Mouse (Mus musculus) liver, adult (tissue): ENCODE data around the gene Ccl17.

Experiments
- GATA4 ChIP-seq: IDR thresholded peaks from 2 replicates; pipeline ENCODE4 v1.6.1; 2014; ENCODE audit warnings: mild to moderate bottlenecking, low read length; ENCODE audit not compliant: insufficient replicate concordance

Gene Ccl17

GRCm38 (mm10) chr8:94807506-94807905 lies 2.7 kb upstream of the Ccl17 start:
- no peak for TF ChIP-seq GATA4

GRCm38 (mm10) chr8:94808372-94808771 lies 1.9 kb upstream of the Ccl17 start:
- no peak for TF ChIP-seq GATA4

- TF ChIP-seq GATA4: no peak
These were observed 602 bp downstream of the Ccl17 start for GRCm38 (mm10) chr8:94810855-94811254.

- TF ChIP-seq GATA4: no peak
These were observed 1.4 kb downstream of the Ccl17 start for GRCm38 (mm10) chr8:94811654-94812053.

GRCm38 (mm10) chr8:94812645-94813098 lies 2.4 kb downstream of the Ccl17 start:
- no peak for TF ChIP-seq GATA4

GRCm38 (mm10) chr8:94814556-94814955 lies 4.3 kb downstream of the Ccl17 start:
- no peak for TF ChIP-seq GATA4

- no peak for TF ChIP-seq GATA4
These were observed 7.7 kb downstream of the Ccl17 start for GRCm38 (mm10) chr8:94817933-94818332.

GRCm38 (mm10) chr8:94819671-94820179 lies 9.5 kb downstream of the Ccl17 start:
- peak; percentile 86 for TF ChIP-seq GATA4

- TF ChIP-seq GATA4: no peak
These were observed 10.3 kb downstream of the Ccl17 start for GRCm38 (mm10) chr8:94820553-94820952.

- TF ChIP-seq GATA4: no peak
These were observed 11.1 kb downstream of the Ccl17 start for GRCm38 (mm10) chr8:94821381-94821780.

- TF ChIP-seq GATA4: no peak
These were observed 12.6 kb downstream of the Ccl17 start for GRCm38 (mm10) chr8:94822637-94823560.

- no peak for TF ChIP-seq GATA4
These were observed 14.9 kb downstream of the Ccl17 start for GRCm38 (mm10) chr8:94825170-94825569.

- no peak for TF ChIP-seq GATA4
These were observed 16.0 kb downstream of the Ccl17 start for GRCm38 (mm10) chr8:94826210-94826609.

- no peak for TF ChIP-seq GATA4
These were observed 18.0 kb downstream of the Ccl17 start for GRCm38 (mm10) chr8:94828284-94828683.

- TF ChIP-seq GATA4: no peak
These were observed 26.4 kb downstream of the Ccl17 start for GRCm38 (mm10) chr8:94836456-94837240.
